Mouse (Mus musculus): ENCODE measurements around the gene Cdk2. TPM values are rescaled to one million over a fixed set of nuclear protein-coding genes. Genes with fewer than 3 reads are reported as not detected.

The Cdk2 gene
- total and polyA plus RNA-seq, 3 experiments, result 40.5 to 72.4 TPM; not detected in 1

DNA sequence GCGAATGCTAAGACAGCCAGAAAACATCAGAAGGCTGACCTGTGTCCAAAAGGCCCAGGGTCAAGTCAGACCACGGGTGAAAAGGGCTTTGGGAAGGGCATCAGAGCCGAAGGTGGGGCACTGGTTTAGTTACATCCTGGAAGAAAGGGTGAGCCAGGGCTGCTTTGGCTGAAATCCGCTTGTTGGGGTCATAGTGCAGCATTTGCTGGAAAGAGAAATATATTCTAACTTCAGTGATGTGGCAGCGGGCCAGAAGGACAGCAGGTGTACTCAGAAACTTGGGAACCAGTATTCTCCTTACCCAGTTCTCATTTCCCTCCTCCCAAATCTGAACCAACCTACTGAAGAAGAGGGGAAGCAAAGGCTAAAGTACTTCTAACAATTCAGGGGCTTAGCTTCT is 5.8 kb downstream of the Cdk2 start:
- no peaks in the 10 kb centered on the region for H3K9me3 ChIP-seq (replicated peaks; ENCODE audit: insufficient read depth, low read length)
- no peak for DNase-seq (ENCODE audit: low read depth, low spot score)
- H3K4me1 ChIP-seq (ENCODE audit: control insufficient read depth in 1 of 2, insufficient read depth in 2 of 2, low read length in 2 of 2), result peaks cover 13 to 14% of the 10 kb centered on the region in 2 experiments
- no peak overlapping the region for H3K9ac ChIP-seq (ENCODE audit: control insufficient read depth, low read depth, low read length, poor library complexity, severe bottlenecking)
- no peaks in the 10 kb centered on the region for H3K27me3 ChIP-seq (ENCODE audit: control insufficient read depth in 1 of 2, insufficient read depth in 2 of 2, low read length in 2 of 2)
- peaks cover 9% of the 10 kb centered on the region for H3K79me2 ChIP-seq (ENCODE audit: control insufficient read depth, insufficient read depth, low read length, poor library complexity)
- no peak overlapping the region for H3K27ac ChIP-seq (ENCODE audit: control insufficient read depth, low read depth, low read length)
- peaks cover 1 to 26% of the 10 kb centered on the region in 2 experiments for H3K36me3 ChIP-seq (ENCODE audit: control insufficient read depth in 1 of 2, insufficient read depth in 2 of 2, low read length in 2 of 2)
- no peak overlapping the region for H3K4me3 ChIP-seq (ENCODE audit: control insufficient read depth in 1 of 2, insufficient read depth in 1 of 2, low read depth in 2 of 2, low read length in 2 of 2)
- TF ChIP-seq ZNF384 (IDR thresholded peaks at IDR 0.05; ENCODE audit: low read depth, low read length) (no peak), CTCF (IDR thresholded peaks at IDR 0.05 in 2 of 3, conservative IDR thresholded peaks at IDR 0.05 in 1 of 3; ENCODE audit: control insufficient read depth in 1 of 3, insufficient read depth in 1 of 3, low read depth in 2 of 3, low read length in 3 of 3, poor library complexity in 1 of 3, severe bottlenecking in 1 of 3) (no peak), RCOR1 (IDR thresholded peaks at IDR 0.05; ENCODE audit: low read depth, low read length) (no peak), ELF1 (IDR thresholded peaks at IDR 0.05; ENCODE audit: low read depth, low read length) (no peak), POLR2A (IDR thresholded peaks at IDR 0.05; ENCODE audit: control insufficient read depth in 1 of 2, insufficient read depth in 1 of 2, low read depth in 1 of 2, low read length in 2 of 2, poor library complexity in 1 of 2) (no peak), USF1 (IDR thresholded peaks at IDR 0.05; ENCODE audit: low read depth, low read length) (no peak), ETS1 (IDR thresholded peaks at IDR 0.05; ENCODE audit: low read depth, low read length) (no peak), UBTF (IDR thresholded peaks at IDR 0.05; ENCODE audit: borderline replicate concordance, insufficient read depth, low read depth, low read length) (no peak), E2F4 (IDR thresholded peaks at IDR 0.05; ENCODE audit: borderline replicate concordance, low read depth, low read length) (no peak), EP300 (IDR thresholded peaks at IDR 0.05; ENCODE audit: low read depth in 1 of 2, low read length in 2 of 2) (no peak), CHD1 (IDR thresholded peaks at IDR 0.05; ENCODE audit: low read depth, low read length) (no peak), MAX (IDR thresholded peaks at IDR 0.05; ENCODE audit: low read length) (no peak), TCF12 (IDR thresholded peaks at IDR 0.05; ENCODE audit: low read depth, low read length) (no peak), USF2 (IDR thresholded peaks at IDR 0.05; ENCODE audit: borderline replicate concordance in 1 of 2, insufficient read depth in 1 of 2, low read depth in 1 of 2, low read length in 2 of 2) (no peak), RAD21 (IDR thresholded peaks at IDR 0.05; ENCODE audit: low read depth, low read length) (no peak), MEF2A (IDR thresholded peaks at IDR 0.05; ENCODE audit: extremely low read depth, insufficient replicate concordance, low read depth, low read length, poor library complexity, severe bottlenecking) (no peak), MYC (IDR thresholded peaks at IDR 0.05; ENCODE audit: low read depth, low read length) (no peak), POLR2AphosphoS5 (IDR thresholded peaks at IDR 0.05; ENCODE audit: borderline replicate concordance, low read depth, low read length) (no peak), SMC3 (IDR thresholded peaks at IDR 0.05; ENCODE audit: low read depth, low read length) (no peak), MXI1 (IDR thresholded peaks at IDR 0.05; ENCODE audit: low read depth, low read length) (no peak)
